Mouse (Mus musculus): Measurements from ENCODE around the gene Phf12. TPM values are rescaled to one million over a fixed set of nuclear protein-coding genes. Genes with fewer than 3 reads are reported as not detected.

Phf12 gene
- polyA plus RNA-seq, 1 experiment from 2014 or later: 19.0 TPM

- H3K9me3 ChIP-seq (ENCODE audit: control insufficient read depth, low read length): no peaks in the 10 kb centered on the region
- H3K27me3 ChIP-seq (ENCODE audit: control insufficient read depth, insufficient read depth, low read length): peaks cover 8% of the 10 kb centered on the region; the same call in 1 of the 2 replicates
- no peak overlapping the region for H3K27ac ChIP-seq (ENCODE audit: low read depth, low read length)
- no peak for ATAC-seq (ENCODE audit: low read depth)
- WGBS: 63% methylated on average over 5 of the region's 5 CpGs
- peaks cover 13% of the 10 kb centered on the region for H3K4me1 ChIP-seq (ENCODE audit: control insufficient read depth, insufficient read depth, low read length)
- peaks cover 8% of the 10 kb centered on the region; the same call in 1 of the 2 replicates for H3K36me3 ChIP-seq (ENCODE audit: control insufficient read depth, insufficient read depth, low read length)
- H3K4me3 ChIP-seq (ENCODE audit: low read depth, low read length): no peak overlapping the region
- no peak overlapping the region for H3K9ac ChIP-seq (replicated peaks; ENCODE audit: low read depth, low read length)
- H3K4me2 ChIP-seq (ENCODE audit: low read depth, low read length): no peak overlapping the region
Observed at GRCm38 (mm10) chr11:77950797-77951228, 31.7 kb upstream of the Phf12 start.

- Histone ChIP-seq H3K9me3 (ENCODE audit: control insufficient read depth, low read length) (no peaks in the 10 kb centered on the region), H3K4me1 (ENCODE audit: control insufficient read depth, insufficient read depth, low read length) (peaks cover 5% of the 10 kb centered on the region), H3K9ac (replicated peaks; ENCODE audit: low read depth, low read length) (no peak overlapping the region), H3K4me3 (ENCODE audit: low read depth, low read length) (no peak overlapping the region), H3K36me3 (ENCODE audit: control insufficient read depth, insufficient read depth, low read length) (0 out of 2 replicates have a peak, but pooled peaks cover 8% of the 10 kb centered on the region), H3K27me3 (ENCODE audit: control insufficient read depth, insufficient read depth, low read length) (peaks cover 6% of the 10 kb centered on the region; the same call in 1 of the 2 replicates), H3K27ac (ENCODE audit: low read depth, low read length) (no peak overlapping the region), H3K4me2 (ENCODE audit: low read depth, low read length) (no peak overlapping the region)
- no peak for ATAC-seq (ENCODE audit: low read depth)
- 43% methylated on average over 8 of the region's 9 CpGs for WGBS
Observed at GRCm38 (mm10) chr11:77953671-77954070, 28.9 kb upstream of the Phf12 start.

- no peak overlapping the region for H3K27ac ChIP-seq (ENCODE audit: low read depth, low read length)
- H3K4me2 ChIP-seq (ENCODE audit: low read depth, low read length): no peak overlapping the region
- ATAC-seq (ENCODE audit: low read depth): no peak
- H3K27me3 ChIP-seq (ENCODE audit: control insufficient read depth, insufficient read depth, low read length): peaks cover 7% of the 10 kb centered on the region; the same call in 1 of the 2 replicates
- WGBS: 47% methylated on average over 3 of the region's 3 CpGs
- H3K4me3 ChIP-seq (ENCODE audit: low read depth, low read length): no peak overlapping the region
- no peak overlapping the region for H3K9ac ChIP-seq (replicated peaks; ENCODE audit: low read depth, low read length)
- H3K36me3 ChIP-seq (ENCODE audit: control insufficient read depth, insufficient read depth, low read length): 0 out of 2 replicates have a peak, but pooled peaks cover 8% of the 10 kb centered on the region
- H3K4me1 ChIP-seq (ENCODE audit: control insufficient read depth, insufficient read depth, low read length): no peaks in the 10 kb centered on the region; the same call in 1 of the 2 replicates
- H3K9me3 ChIP-seq (ENCODE audit: control insufficient read depth, low read length): no peaks in the 10 kb centered on the region
Observed at GRCm38 (mm10) chr11:77956428-77956827, 26.1 kb upstream of the Phf12 start.

GRCm38 (mm10) chr11:77958268-77958667, 24.3 kb upstream of the Phf12 start:
- Histone ChIP-seq H3K4me3 (ENCODE audit: low read depth, low read length) (no peak overlapping the region), H3K27ac (ENCODE audit: low read depth, low read length) (no peak overlapping the region), H3K9ac (replicated peaks; ENCODE audit: low read depth, low read length) (no peak overlapping the region), H3K4me2 (ENCODE audit: low read depth, low read length) (no peak overlapping the region), H3K9me3 (ENCODE audit: control insufficient read depth, low read length) (no peaks in the 10 kb centered on the region), H3K27me3 (ENCODE audit: control insufficient read depth, insufficient read depth, low read length) (peaks cover 7% of the 10 kb centered on the region; the same call in 1 of the 2 replicates), H3K36me3 (ENCODE audit: control insufficient read depth, insufficient read depth, low read length) (0 out of 2 replicates have a peak, but pooled peaks cover 8% of the 10 kb centered on the region), H3K4me1 (ENCODE audit: control insufficient read depth, insufficient read depth, low read length) (no peaks in the 10 kb centered on the region; the same call in 1 of the 2 replicates)
- no peak for ATAC-seq (ENCODE audit: low read depth)
- 73% methylated on average over 2 of the region's 2 CpGs for WGBS

- Histone ChIP-seq H3K27me3 (ENCODE audit: control insufficient read depth, insufficient read depth, low read length) (peaks cover 7% of the 10 kb centered on the region; the same call in 1 of the 2 replicates), H3K9ac (replicated peaks; ENCODE audit: low read depth, low read length) (no peak overlapping the region), H3K27ac (ENCODE audit: low read depth, low read length) (no peak overlapping the region), H3K4me2 (ENCODE audit: low read depth, low read length) (no peak overlapping the region), H3K4me1 (ENCODE audit: control insufficient read depth, insufficient read depth, low read length) (no peaks in the 10 kb centered on the region; the same call in 1 of the 2 replicates), H3K36me3 (ENCODE audit: control insufficient read depth, insufficient read depth, low read length) (0 out of 2 replicates have a peak, but pooled peaks cover 1% of the 10 kb centered on the region), H3K4me3 (ENCODE audit: low read depth, low read length) (no peak overlapping the region), H3K9me3 (ENCODE audit: control insufficient read depth, low read length) (no peaks in the 10 kb centered on the region)
- 74% methylated on average over 9 of the region's 9 CpGs for WGBS
- ATAC-seq (ENCODE audit: low read depth): no peak
Observed at GRCm38 (mm10) chr11:77958932-77959331, 23.6 kb upstream of the Phf12 start.

- Histone ChIP-seq H3K27me3 (ENCODE audit: control insufficient read depth, insufficient read depth, low read length) (peaks cover 7% of the 10 kb centered on the region; the same call in 1 of the 2 replicates), H3K36me3 (ENCODE audit: control insufficient read depth, insufficient read depth, low read length) (no peaks in the 10 kb centered on the region), H3K4me3 (ENCODE audit: low read depth, low read length) (no peak overlapping the region), H3K4me2 (ENCODE audit: low read depth, low read length) (no peak overlapping the region), H3K9ac (replicated peaks; ENCODE audit: low read depth, low read length) (no peak overlapping the region), H3K9me3 (ENCODE audit: control insufficient read depth, low read length) (no peaks in the 10 kb centered on the region), H3K27ac (ENCODE audit: low read depth, low read length) (no peak overlapping the region), H3K4me1 (ENCODE audit: control insufficient read depth, insufficient read depth, low read length) (peaks cover 9% of the 10 kb centered on the region)
- 55% methylated on average over 9 of the region's 9 CpGs for WGBS
- ATAC-seq (ENCODE audit: low read depth): no peak
Observed at GRCm38 (mm10) chr11:77960199-77960598, 22.4 kb upstream of the Phf12 start.

- H3K4me1 ChIP-seq (ENCODE audit: control insufficient read depth, insufficient read depth, low read length): peaks cover 16% of the 10 kb centered on the region
- WGBS: 66% methylated on average over 5 of the region's 5 CpGs
- no peak for ATAC-seq (ENCODE audit: low read depth)
Observed at GRCm38 (mm10) chr11:77960898-77961297, 21.7 kb upstream of the Phf12 start.

GRCm38 (mm10) chr11:77962946-77963345, 19.6 kb upstream of the Phf12 start:
- peaks cover 18% of the 10 kb centered on the region for H3K4me1 ChIP-seq (ENCODE audit: control insufficient read depth, insufficient read depth, low read length)
- WGBS: 85% methylated on average over 10 of the region's 10 CpGs
- H3K27me3 ChIP-seq (ENCODE audit: control insufficient read depth, insufficient read depth, low read length): peaks cover 7% of the 10 kb centered on the region; the same call in 1 of the 2 replicates

More at GRCm38 (mm10) chr11:77960898-77961297, 21.7 kb upstream of the Phf12 start:
- Histone ChIP-seq H3K36me3 (ENCODE audit: control insufficient read depth, insufficient read depth, low read length) (no peaks in the 10 kb centered on the region), H3K9ac (replicated peaks; ENCODE audit: low read depth, low read length) (no peak overlapping the region), H3K4me3 (ENCODE audit: low read depth, low read length) (no peak overlapping the region), H3K9me3 (ENCODE audit: control insufficient read depth, low read length) (no peaks in the 10 kb centered on the region), H3K27ac (ENCODE audit: low read depth, low read length) (no peak overlapping the region), H3K27me3 (ENCODE audit: control insufficient read depth, insufficient read depth, low read length) (peaks cover 7% of the 10 kb centered on the region; the same call in 1 of the 2 replicates), H3K4me2 (ENCODE audit: low read depth, low read length) (no peak overlapping the region)

GRCm38 (mm10) chr11:77964415-77965095, 18.0 kb upstream of the Phf12 start:
- no peaks in the 10 kb centered on the region for H3K9me3 ChIP-seq (ENCODE audit: control insufficient read depth, low read length)
- no peak overlapping the region for H3K4me2 ChIP-seq (ENCODE audit: low read depth, low read length)
- H3K4me3 ChIP-seq (ENCODE audit: low read depth, low read length): no peak overlapping the region
- ATAC-seq (ENCODE audit: low read depth): peak; percentile 1; the same call in 1 of the 2 replicates
- peak overlapping the region; percentile 81 for H3K27ac ChIP-seq (ENCODE audit: low read depth, low read length)
- H3K9ac ChIP-seq (replicated peaks; ENCODE audit: low read depth, low read length): peak overlapping the region; percentile 32; the same call in 1 of the 2 replicates
- peaks cover 18% of the 10 kb centered on the region for H3K4me1 ChIP-seq (ENCODE audit: control insufficient read depth, insufficient read depth, low read length)
- 6% methylated on average over 19 of the region's 19 CpGs for WGBS
- H3K36me3 ChIP-seq (ENCODE audit: control insufficient read depth, insufficient read depth, low read length): no peaks in the 10 kb centered on the region
- peaks cover 4% of the 10 kb centered on the region; the same call in 1 of the 2 replicates for H3K27me3 ChIP-seq (ENCODE audit: control insufficient read depth, insufficient read depth, low read length)

More at GRCm38 (mm10) chr11:77962946-77963345, 19.6 kb upstream of the Phf12 start:
- H3K4me3 ChIP-seq (ENCODE audit: low read depth, low read length): no peak overlapping the region
- H3K36me3 ChIP-seq (ENCODE audit: control insufficient read depth, insufficient read depth, low read length): no peaks in the 10 kb centered on the region
- no peaks in the 10 kb centered on the region for H3K9me3 ChIP-seq (ENCODE audit: control insufficient read depth, low read length)
- H3K9ac ChIP-seq (replicated peaks; ENCODE audit: low read depth, low read length): no peak overlapping the region
- H3K4me2 ChIP-seq (ENCODE audit: low read depth, low read length): no peak overlapping the region
- no peak for ATAC-seq (ENCODE audit: low read depth)
- no peak overlapping the region for H3K27ac ChIP-seq (ENCODE audit: low read depth, low read length)

Data from neural tube, embryonic 14.5 days (tissue).